Mouse (Mus musculus) neural tube, postnatal 0 days (tissue): ENCODE data around the gene Prdm5. TPM values are rescaled to one million over a fixed set of nuclear protein-coding genes. Genes with fewer than 3 reads are reported as not detected.

Experiments
- polyA plus RNA-seq: library from polyadenylated mRNA; unstranded; fragments of >200 nt; fragmentation: Nextera tagmentation; extraction: Ambion mirVana; gene quantifications from 2 replicates; pipeline ENCODE4 v1.2.1, GENCODE M21; 2015

The Prdm5 gene
- polyA plus RNA-seq, result 5.8 and 6.1 TPM in 2 replicates

GRCm38 (mm10) chr6:65778861-65779688, at the start of gene Prdm5:
Gene Prdm5 (plus strand): TSS chr6:65778988.

GRCm38 (mm10) chr6:65952309-65952708, 173.5 kb downstream of the Prdm5 start, which contains the start of gene 4930544G11Rik:
Gene 4930544G11Rik (plus strand): TSS chr6:65952609.

Other genes starting within 250 kb of the Prdm5 start
- gene Ndnf, start 107.4 kb upstream of the Prdm5 start, polyA plus RNA-seq, result 10.2 and 10.9 TPM in 2 replicates
- gene 4930544G11Rik, start 173.6 kb downstream of the Prdm5 start, polyA plus RNA-seq, result not detected in 2 replicates